Comparison of ENCODE assay signal across 11 mouse cellular contexts in genomic region chr9:49915046-49915719, GRCm38 (mm10).
A peak's percentile ranks its signal among the peaks of the same experiment; 100 is the strongest.
DNase-seq lines count a peak whose midpoint lies in the region; TF ChIP-seq lines count a peak whose summit lies in the region.
"Had no signal": no experiment of that assay in that cellular context is flagged by ENCODE, and none has a peak within 500 bp of the region (broad histone marks: within the 10 kb centered on the region; RNA-seq: fewer than 3 reads in every experiment).

No protein-coding gene starts in this region.

- no peak overlapping the region for H3K4me3 ChIP-seq in heart, embryonic 10.5 days
- H3K4me3 ChIP-seq in cerebellum, adult 2 months (replicated peaks; ENCODE audit: insufficient read depth, low read depth, low read length) = no peak overlapping the region
- H3K4me3 ChIP-seq: limb, embryonic 13.5 days; midbrain, embryonic 12.5 days had no signal

- H3K9me3 ChIP-seq in heart, embryonic 10.5 days = no peaks in the 10 kb centered on the region
- H3K9me3 ChIP-seq: limb, embryonic 13.5 days; midbrain, embryonic 12.5 days had no signal

- H3K36me3 ChIP-seq in heart, embryonic 10.5 days = no peaks in the 10 kb centered on the region
- H3K36me3 ChIP-seq: limb, embryonic 13.5 days; midbrain, embryonic 12.5 days had no signal

- 0 out of 2 replicates have a peak, but pooled peaks cover 8% of the 10 kb centered on the region for H3K4me1 ChIP-seq in heart, embryonic 10.5 days
- no peaks in the 10 kb centered on the region for H3K4me1 ChIP-seq in cerebellum, adult 2 months (ENCODE audit: control insufficient read depth, insufficient read depth, low read length)
- H3K4me1 ChIP-seq: limb, embryonic 13.5 days; midbrain, embryonic 12.5 days had no signal

- DNase-seq in heart, adult 18-20 months = peak; percentile 7 to 15
- no peak for DNase-seq in heart, embryonic 10.5 days (ENCODE audit: low spot score)
- peak; percentile 16 to 42 for DNase-seq in cerebellum, adult 2 months
- peak; percentile 59 to 77 for DNase-seq in layer of hippocampus, adult 8-10 months (ENCODE audit: low spot score in 2 of 2)
- peak; percentile 29 to 30 for DNase-seq in left cerebral cortex, postnatal 36 days (ENCODE audit: low spot score in 2 of 2)
- no peak for DNase-seq in lung, postnatal 10 days
- DNase-seq in gastrocnemius, adult 18-20 months (ENCODE audit: low spot score) = no peak
- no peak for DNase-seq in kidney, adult 8-10 months
- DNase-seq: lung, adult 2 months had no signal

- H3K27me3 ChIP-seq in heart, embryonic 10.5 days (ENCODE audit: insufficient read depth, poor library complexity, severe bottlenecking) = no peaks in the 10 kb centered on the region
- no peaks in the 10 kb centered on the region for H3K27me3 ChIP-seq in cerebellum, adult 2 months (ENCODE audit: control insufficient read depth, insufficient read depth, low read length)
- H3K27me3 ChIP-seq: limb, embryonic 13.5 days; midbrain, embryonic 12.5 days had no signal

- 72% methylated on average over 4 of the region's 4 CpGs for WGBS in heart, embryonic 10.5 days
- WGBS in cerebellum, adult 2 months = 32% methylated on average over 4 of the region's 4 CpGs

- no peak for TF ChIP-seq POLR2A in cerebellum, adult 2 months (IDR thresholded peaks at IDR 0.05; ENCODE audit: borderline replicate concordance, insufficient read depth, low read length)

- intact Hi-C loops in left cerebral cortex, postnatal 36 days (cut with DNase I) = no loop called here

- H3K27ac ChIP-seq in heart, embryonic 10.5 days = no peak overlapping the region
- peak overlapping the region; percentile 52; the same call in 1 of the 2 replicates for H3K27ac ChIP-seq in cerebellum, adult 2 months (ENCODE audit: insufficient read depth, low read length)
- H3K27ac ChIP-seq: limb, embryonic 13.5 days; midbrain, embryonic 12.5 days had no signal

- no peak for TF ChIP-seq CTCF in cerebellum, adult 2 months (IDR thresholded peaks at IDR 0.05; ENCODE audit: borderline replicate concordance, insufficient read depth, low read depth, low read length)

Comparison
In these comparisons a context has a peak if more than half of its experiments do, and no peak if none do; other contexts are left out.
1. DNase-seq: peak in heart, adult 18-20 months (2 of 2), cerebellum, adult 2 months (2 of 2), layer of hippocampus, adult 8-10 months (2 of 2) and left cerebral cortex, postnatal 36 days (2 of 2); none in heart, embryonic 10.5 days (single experiment), lung, postnatal 10 days (single experiment), gastrocnemius, adult 18-20 months (single experiment) and kidney, adult 8-10 months (0 of 2).